Mouse (Mus musculus) activated CD4-positive, CD25-positive, alpha-beta regulatory T cell, adult 4 months (primary cell): ENCODE measurements around the gene Zbtb8os. TPM values are rescaled to one million over a fixed set of nuclear protein-coding genes. Genes with fewer than 3 reads are reported as not detected.
A peak's percentile ranks its signal among the peaks of the same experiment; 100 is the strongest.

Experiments used
- ATAC-seq: one replicate; pipeline ENCODE4 v1.8.0; 2017
- polyA plus RNA-seq, 2 experiments: library from polyadenylated mRNA; unstranded; fragments of 100-300 nt; shearing (Covaris generic); gene quantifications; one replicate each; pipeline ENCODE4 v1.2.1; 2017

Gene Zbtb8os
- polyA plus RNA-seq, 2 experiments from 2014 or later, result 117 TPM

GRCm38 (mm10) chr4:129377601-129378390 is 42.3 kb downstream of the Zbtb8os start, which contains the start of gene Zbtb8a:
TSS of gene Zbtb8a (minus strand) at chr4:129378116.
- ATAC-seq, result peak; percentile 32

DNA sequence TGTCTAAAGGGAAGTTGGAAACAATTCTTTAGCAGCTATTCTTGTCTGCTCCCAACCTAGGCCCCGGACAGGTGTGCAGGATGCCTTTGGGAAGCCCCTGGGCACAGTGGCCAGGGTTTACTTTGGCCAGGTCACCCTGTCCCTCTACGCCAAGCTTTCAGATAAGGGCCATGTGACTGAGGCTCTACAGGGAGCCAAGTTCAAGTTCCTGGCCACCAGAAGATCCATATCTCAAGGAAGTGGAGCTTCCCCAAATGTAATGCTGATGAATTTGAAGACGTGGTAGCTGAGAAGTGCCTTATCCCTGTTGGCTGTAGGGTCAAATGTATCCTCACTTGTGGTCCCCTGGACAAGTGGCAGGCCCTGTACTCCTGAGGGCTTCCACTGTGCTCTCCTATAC is 44.3 kb downstream of the Zbtb8os start:
- ATAC-seq, result no peak

GRCm38 (mm10) chr4:129381148-129381547 is 45.7 kb downstream of the Zbtb8os start:
- ATAC-seq, result no peak

DNA sequence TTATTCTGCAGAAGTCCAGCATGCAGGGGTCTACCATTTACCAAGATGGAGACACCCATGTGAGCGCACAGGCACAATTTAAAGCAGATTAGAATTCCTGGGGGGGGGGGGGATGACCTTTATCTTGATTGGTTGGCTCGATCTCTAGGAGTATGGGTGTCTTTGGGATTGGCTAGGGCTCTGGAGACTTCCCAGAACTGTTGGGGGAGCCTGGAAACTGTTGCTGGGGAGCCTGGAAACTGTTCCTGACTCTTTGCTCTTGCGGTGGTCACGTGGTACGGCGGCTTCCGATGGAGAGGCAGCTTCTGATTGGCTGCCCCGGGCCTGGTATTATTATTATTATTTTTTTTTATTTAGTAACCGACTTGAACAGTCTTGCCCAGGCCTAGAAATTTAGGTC is 46.5 kb downstream of the Zbtb8os start:
- no peak for ATAC-seq

DNA sequence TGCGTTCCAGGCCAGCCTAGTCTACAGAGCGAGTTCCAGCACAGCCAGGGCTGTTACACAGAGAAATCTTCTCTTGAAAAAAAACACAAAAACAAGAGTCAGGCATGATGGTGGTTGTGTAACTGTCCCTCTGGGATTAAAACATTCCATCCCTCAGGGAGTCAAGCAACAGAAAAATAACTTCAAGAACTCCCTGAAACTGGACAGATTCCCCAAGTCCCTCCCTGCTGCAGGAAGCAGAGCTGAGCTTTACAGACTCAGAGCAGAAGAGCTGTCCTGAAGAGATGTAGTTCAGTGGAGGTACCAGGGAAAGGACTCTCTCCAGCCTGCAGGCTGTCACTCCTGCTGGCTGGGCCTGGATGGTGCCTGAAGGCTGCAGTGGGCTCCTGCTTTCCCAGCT is 47.0 kb downstream of the Zbtb8os start:
- no peak for ATAC-seq

DNA sequence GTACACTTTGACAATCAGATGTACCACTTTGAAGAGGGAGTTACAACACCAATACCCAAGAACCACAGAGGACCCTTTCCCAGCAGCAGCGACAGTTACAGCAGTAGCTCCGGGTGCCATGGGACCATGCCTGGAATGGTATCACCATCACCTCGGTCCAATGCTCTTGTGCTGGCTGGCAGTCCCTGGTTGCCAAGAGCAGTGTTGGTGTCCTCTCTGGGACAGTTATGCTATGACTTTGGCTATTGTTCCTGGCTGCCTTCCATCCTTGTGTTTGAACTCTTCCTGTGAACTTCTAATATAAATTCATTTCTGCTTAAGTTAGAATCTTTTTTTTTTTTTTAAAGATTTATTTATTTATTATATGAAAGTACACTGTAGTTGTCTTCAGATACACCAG is 48.1 kb downstream of the Zbtb8os start:
- ATAC-seq, result no peak

GRCm38 (mm10) chr4:129384440-129384839 is 48.9 kb downstream of the Zbtb8os start:
- no peak for ATAC-seq

- no peak for ATAC-seq
These were observed 50.2 kb downstream of the Zbtb8os start for GRCm38 (mm10) chr4:129385685-129386084.

DNA sequence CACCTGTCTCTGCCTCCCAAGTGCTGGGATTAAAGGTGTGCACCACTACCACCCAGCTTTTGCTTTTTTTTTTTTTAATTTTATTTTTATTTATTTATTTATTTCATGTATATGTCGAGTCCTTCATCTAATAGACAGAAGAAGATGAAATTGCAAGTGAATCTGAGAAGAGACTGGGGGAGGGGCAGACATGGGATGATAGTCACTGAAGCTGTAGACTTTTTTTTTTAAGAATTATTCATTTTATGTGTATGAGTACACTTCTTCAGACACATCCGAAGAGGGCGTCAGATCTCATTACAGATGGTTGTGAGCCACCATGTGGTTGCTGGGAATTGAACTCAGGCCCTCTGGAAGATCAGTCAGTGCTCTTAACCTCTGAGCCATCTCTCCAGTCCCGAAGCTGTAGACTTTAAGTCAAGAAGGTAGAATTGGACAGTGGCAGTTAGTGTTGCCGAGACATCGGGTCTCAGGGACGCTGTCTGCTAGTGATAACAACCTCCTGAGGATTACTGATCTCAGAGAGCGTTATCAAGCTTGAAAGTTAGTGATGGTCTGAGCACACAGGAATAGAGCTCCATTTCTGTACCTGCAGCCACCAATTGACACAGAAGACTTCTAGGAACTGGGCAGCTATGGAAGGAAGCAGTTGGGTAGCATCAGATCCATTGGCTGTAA is 50.9 kb downstream of the Zbtb8os start:
- ATAC-seq, result no peak

- no peak for ATAC-seq
These were observed 51.5 kb downstream of the Zbtb8os start for GRCm38 (mm10) chr4:129386989-129387388.

GRCm38 (mm10) chr4:129388404-129388803 is 52.9 kb downstream of the Zbtb8os start:
- no peak for ATAC-seq

DNA sequence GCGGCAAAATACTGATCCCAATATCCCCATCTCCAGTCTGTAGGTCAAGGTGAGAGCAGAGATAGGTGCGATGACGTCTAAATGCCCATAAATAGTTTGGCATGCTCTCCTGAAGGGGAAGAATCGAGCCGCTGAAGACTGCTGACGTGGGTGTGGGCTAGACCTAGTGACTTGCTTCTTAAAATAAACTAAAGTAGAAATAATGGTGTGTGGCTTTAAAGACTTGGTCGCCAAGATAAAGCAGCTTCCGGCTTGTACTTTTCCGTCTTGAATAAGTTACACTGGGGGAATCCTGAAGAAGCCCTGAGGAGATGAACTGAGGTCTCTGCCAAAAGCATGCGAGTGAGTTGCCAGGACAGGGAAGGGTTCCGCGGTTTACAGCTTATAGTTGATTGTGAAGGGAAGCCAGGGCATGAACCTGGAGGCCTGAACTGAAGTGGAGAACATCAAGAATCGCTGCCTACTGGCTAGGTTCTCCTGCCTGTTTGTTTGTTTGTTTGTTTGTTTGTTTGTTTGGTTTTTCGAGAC is 54.8 kb downstream of the Zbtb8os start:
- ATAC-seq, result no peak

DNA sequence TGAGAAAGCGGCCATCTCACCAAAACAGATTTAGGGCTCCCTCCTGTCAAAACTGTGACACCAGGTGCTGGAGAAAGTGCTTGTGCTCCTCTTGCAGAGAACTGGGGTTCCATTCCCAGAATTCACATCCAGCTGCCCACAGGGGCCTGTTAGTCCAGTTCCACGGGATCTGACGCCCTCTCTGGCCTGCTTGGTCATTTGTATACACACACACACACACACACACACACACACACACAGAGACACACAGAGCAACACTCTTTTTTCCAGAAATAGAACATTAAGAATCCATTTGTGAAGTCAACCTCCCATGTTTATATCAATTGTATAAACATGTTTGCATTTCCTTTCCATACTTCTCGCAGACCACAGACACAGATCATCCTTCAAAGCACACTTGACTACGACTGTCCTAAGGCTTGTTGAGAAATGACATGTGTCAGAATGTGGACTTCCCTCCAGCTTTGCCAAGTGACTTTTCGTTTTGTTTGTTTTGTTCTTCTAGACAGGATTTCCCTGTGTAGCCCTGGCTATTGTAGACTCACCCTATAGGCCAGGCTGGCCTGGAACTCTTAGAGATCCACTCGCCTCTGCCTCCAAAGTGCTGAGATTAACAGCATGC is 55.6 kb downstream of the Zbtb8os start:
- ATAC-seq, result no peak

DNA sequence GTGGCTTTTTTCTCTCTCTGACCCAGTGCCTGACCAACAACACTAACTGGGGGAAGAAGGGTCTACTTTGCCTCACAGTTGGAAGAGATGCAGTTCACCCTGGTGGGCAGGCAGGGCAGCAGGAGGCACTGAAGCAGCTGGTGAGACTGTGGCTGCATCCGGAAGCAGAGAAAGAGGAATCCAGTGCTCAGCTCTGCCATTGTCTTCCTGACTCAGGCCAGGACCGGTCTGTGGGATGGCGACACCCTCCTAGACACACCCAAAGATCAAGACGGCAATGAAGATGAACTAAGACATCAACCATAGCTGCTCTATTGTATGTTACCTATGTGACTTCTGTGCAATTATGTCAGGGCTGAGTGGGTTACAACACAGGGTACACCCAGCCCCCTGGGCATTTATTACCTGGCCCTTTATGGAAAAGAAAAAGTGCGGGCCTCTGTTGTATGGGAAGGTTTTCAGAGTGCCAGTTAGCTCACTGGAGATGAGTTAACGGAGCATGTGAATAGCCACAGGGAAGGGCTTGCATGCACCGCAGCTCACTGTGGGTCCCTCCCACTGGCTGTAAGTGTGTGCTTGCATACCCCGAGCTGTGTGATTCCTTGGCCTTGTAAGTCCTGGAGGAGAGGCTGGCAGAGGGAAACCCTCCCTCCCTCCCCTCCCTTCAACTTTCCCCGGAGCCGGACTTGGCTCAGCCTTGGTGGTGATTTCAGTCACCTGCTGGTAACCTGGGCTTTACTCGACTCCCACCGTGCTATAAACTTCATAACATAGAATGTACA is 58.8 kb downstream of the Zbtb8os start:
- ATAC-seq, result no peak

- ATAC-seq, result no peak
These were observed 61.5 kb downstream of the Zbtb8os start for GRCm38 (mm10) chr4:129396960-129397359.

GRCm38 (mm10) chr4:129399813-129400212 is 64.3 kb downstream of the Zbtb8os start:
- ATAC-seq, result no peak

Other genes with a start within 250 kb of the Zbtb8os start
- not detected for gene Tmem54, start 230.1 kb upstream of the Zbtb8os start, polyA plus RNA-seq
- not detected for gene Hpca, start 213.7 kb upstream of the Zbtb8os start, polyA plus RNA-seq
- under 1 TPM; 0.28 to 0.56 TPM for gene Fndc5, start 198.7 kb upstream of the Zbtb8os start, polyA plus RNA-seq
- gene S100pbp, start 146.0 kb upstream of the Zbtb8os start, polyA plus RNA-seq, result 10 to 100 TPM; 24.4 to 26.3 TPM
- 10 to 100 TPM; 26.3 to 28.5 TPM for gene Yars, start 145.9 kb upstream of the Zbtb8os start, polyA plus RNA-seq
- under 1 TPM; 0.20 TPM for gene C77080, start 74.3 kb upstream of the Zbtb8os start, polyA plus RNA-seq
- gene Sync, start 48.1 kb upstream of the Zbtb8os start, polyA plus RNA-seq, result under 1 TPM; 0.46 to 0.48 TPM
- gene Rbbp4, start 325 bp upstream of the Zbtb8os start, polyA plus RNA-seq, result 100 to 1,000 TPM; 309 to 413 TPM
- gene Zbtb8a, start 42.4 kb downstream of the Zbtb8os start, polyA plus RNA-seq, result 1 to 10 TPM; 4.4 to 5.3 TPM
- not detected for gene Zbtb8b, start 105.2 kb downstream of the Zbtb8os start, polyA plus RNA-seq
- gene Bsdc1, start 125.9 kb downstream of the Zbtb8os start, polyA plus RNA-seq, result 10 to 100 TPM; 22.7 to 24.8 TPM
- gene Tssk3, start 155.3 kb downstream of the Zbtb8os start, polyA plus RNA-seq, result not detected
- gene Fam229a, start 155.5 kb downstream of the Zbtb8os start, polyA plus RNA-seq, result not detected
- 1 to 10 TPM; 3.6 to 3.8 TPM for gene Marcksl1, start 177.9 kb downstream of the Zbtb8os start, polyA plus RNA-seq
- 100 to 1,000 TPM; 225 to 283 TPM for gene Hdac1, start 207.0 kb downstream of the Zbtb8os start, polyA plus RNA-seq
- gene Lck, start 237.9 kb downstream of the Zbtb8os start, polyA plus RNA-seq, result 1,000 to 10,000 TPM; 1,301 to 1,674 TPM
- 1 to 10 TPM; 1.3 to 1.6 TPM for gene Fam167b, start 242.9 kb downstream of the Zbtb8os start, polyA plus RNA-seq